Mouse (Mus musculus): ENCODE results near the gene Cmtm1. TPM values are rescaled to one million over a fixed set of nuclear protein-coding genes. Genes with fewer than 3 reads are reported as not detected.
"Not testable (repeated sequence)": the region's sequence is repeated elsewhere in the genome, so short reads cannot be mapped to it uniquely, and the experiment has no call there.

The Cmtm1 gene
- polyA plus RNA-seq, 1 experiment from 2014 or later = not detected

GRCm38 (mm10) chr8:104312023-104312422 is 2.1 kb upstream of the Cmtm1 start:
- H3K4me2 ChIP-seq (replicated peaks); H3K36me3 ChIP-seq; H3K4me3 ChIP-seq; H3K4me1 ChIP-seq; H3K9ac ChIP-seq; ATAC-seq (ENCODE audit: insufficient number of reproducible peaks, insufficient read depth, low FRiP score, low TSS enrichment); H3K27me3 ChIP-seq; H3K9me3 ChIP-seq; H3K27ac ChIP-seq: not testable (repeated sequence)
- WGBS = 90% methylated on average over 3 of the region's 3 CpGs

- H3K27ac ChIP-seq; H3K9ac ChIP-seq; H3K9me3 ChIP-seq; H3K27me3 ChIP-seq; ATAC-seq (ENCODE audit: insufficient number of reproducible peaks, insufficient read depth, low FRiP score, low TSS enrichment); H3K4me3 ChIP-seq; H3K4me1 ChIP-seq; H3K36me3 ChIP-seq; H3K4me2 ChIP-seq (replicated peaks): not testable (repeated sequence)
- 52% methylated on average over 6 of the region's 6 CpGs for WGBS
Observed at GRCm38 (mm10) chr8:104308341-104308740, 1.6 kb downstream of the Cmtm1 start.

- Histone ChIP-seq H3K4me3 (no peak overlapping the region), H3K27me3 (no peaks in the 10 kb centered on the region), H3K9me3 (no peaks in the 10 kb centered on the region), H3K4me2 (replicated peaks) (no peak overlapping the region), H3K9ac (no peak overlapping the region), H3K4me1 (0 out of 2 replicates have a peak, but pooled peaks cover 3% of the 10 kb centered on the region), H3K36me3 (no peaks in the 10 kb centered on the region), H3K27ac (no peak overlapping the region)
- ATAC-seq (ENCODE audit: insufficient number of reproducible peaks, insufficient read depth, low FRiP score, low TSS enrichment) = no peak
- 86% methylated on average over 11 of the region's 11 CpGs for WGBS
Observed at GRCm38 (mm10) chr8:104304962-104305361, 5.0 kb downstream of the Cmtm1 start.

- WGBS = 88% methylated on average over 4 of the region's 4 CpGs
Observed at GRCm38 (mm10) chr8:104302536-104302935, 7.4 kb downstream of the Cmtm1 start.

GRCm38 (mm10) chr8:104301577-104301976 is 8.4 kb downstream of the Cmtm1 start:
- H3K4me3 ChIP-seq; H3K4me2 ChIP-seq (replicated peaks); H3K4me1 ChIP-seq; H3K27me3 ChIP-seq; H3K9ac ChIP-seq; H3K27ac ChIP-seq; H3K9me3 ChIP-seq; ATAC-seq (ENCODE audit: insufficient number of reproducible peaks, insufficient read depth, low FRiP score, low TSS enrichment); H3K36me3 ChIP-seq: not testable (repeated sequence)
- 13% methylated on average over 3 of the region's 3 CpGs for WGBS

More at GRCm38 (mm10) chr8:104302536-104302935, 7.4 kb downstream of the Cmtm1 start:
- not testable (repeated sequence) for ATAC-seq (ENCODE audit: insufficient number of reproducible peaks, insufficient read depth, low FRiP score, low TSS enrichment); H3K4me2 ChIP-seq (replicated peaks); H3K36me3 ChIP-seq; H3K4me3 ChIP-seq; H3K9ac ChIP-seq; H3K4me1 ChIP-seq; H3K9me3 ChIP-seq; H3K27me3 ChIP-seq; H3K27ac ChIP-seq

- no peak overlapping the region for H3K9ac ChIP-seq
- no peaks in the 10 kb centered on the region for H3K9me3 ChIP-seq
- H3K27ac ChIP-seq = no peak overlapping the region
- 83% methylated on average over 1 of the region's 1 CpGs for WGBS
- no peak overlapping the region for H3K4me2 ChIP-seq (replicated peaks)
- H3K4me3 ChIP-seq = no peak overlapping the region
- H3K4me1 ChIP-seq = no peaks in the 10 kb centered on the region
- no peaks in the 10 kb centered on the region for H3K27me3 ChIP-seq
- ATAC-seq (ENCODE audit: insufficient number of reproducible peaks, insufficient read depth, low FRiP score, low TSS enrichment) = no peak
- H3K36me3 ChIP-seq = no peaks in the 10 kb centered on the region
Observed at GRCm38 (mm10) chr8:104294396-104294795, 15.5 kb downstream of the Cmtm1 start.

GRCm38 (mm10) chr8:104293081-104293480 is 16.9 kb downstream of the Cmtm1 start, which contains the start of gene Cmtm2a:
Gene Cmtm2a, minus strand, starts transcription at chr8:104293181.
- H3K27ac ChIP-seq = not testable (repeated sequence)

GRCm38 (mm10) chr8:104268937-104269440 is 41.0 kb downstream of the Cmtm1 start:
- no peak overlapping the region for H3K4me2 ChIP-seq (replicated peaks)
- no peaks in the 10 kb centered on the region for H3K4me1 ChIP-seq
- H3K27me3 ChIP-seq = no peaks in the 10 kb centered on the region
- no peak for ATAC-seq (ENCODE audit: insufficient number of reproducible peaks, insufficient read depth, low FRiP score, low TSS enrichment)
- H3K9me3 ChIP-seq = no peaks in the 10 kb centered on the region
- H3K9ac ChIP-seq = no peak overlapping the region
- H3K36me3 ChIP-seq = peaks cover 6% of the 10 kb centered on the region
- no peak overlapping the region for H3K4me3 ChIP-seq
- 89% methylated on average over 6 of the region's 6 CpGs for WGBS
- H3K27ac ChIP-seq = no peak overlapping the region

More at GRCm38 (mm10) chr8:104293081-104293480, 16.9 kb downstream of the Cmtm1 start, which contains the start of gene Cmtm2a:
- H3K27me3 ChIP-seq; ATAC-seq (ENCODE audit: insufficient number of reproducible peaks, insufficient read depth, low FRiP score, low TSS enrichment); H3K9ac ChIP-seq; H3K9me3 ChIP-seq; H3K36me3 ChIP-seq; H3K4me3 ChIP-seq; H3K4me2 ChIP-seq (replicated peaks); H3K4me1 ChIP-seq: not testable (repeated sequence)
- WGBS = 86% methylated on average over 12 of the region's 12 CpGs

GRCm38 (mm10) chr8:104268368-104268767 is 41.6 kb downstream of the Cmtm1 start:
- H3K4me1 ChIP-seq = no peaks in the 10 kb centered on the region
- no peak overlapping the region for H3K9ac ChIP-seq
- no peaks in the 10 kb centered on the region for H3K27me3 ChIP-seq
- no peak overlapping the region for H3K4me3 ChIP-seq
- H3K36me3 ChIP-seq = peaks cover 12% of the 10 kb centered on the region
- H3K27ac ChIP-seq = no peak overlapping the region
- no peaks in the 10 kb centered on the region for H3K9me3 ChIP-seq
- no peak for ATAC-seq (ENCODE audit: insufficient number of reproducible peaks, insufficient read depth, low FRiP score, low TSS enrichment)
- no peak overlapping the region for H3K4me2 ChIP-seq (replicated peaks)

GRCm38 (mm10) chr8:104264271-104264935 is 45.5 kb downstream of the Cmtm1 start:
- H3K4me3 ChIP-seq; H3K9me3 ChIP-seq; H3K27me3 ChIP-seq; H3K27ac ChIP-seq; H3K4me2 ChIP-seq (replicated peaks); ATAC-seq (ENCODE audit: insufficient number of reproducible peaks, insufficient read depth, low FRiP score, low TSS enrichment); H3K4me1 ChIP-seq; H3K9ac ChIP-seq: not testable (repeated sequence)
- H3K36me3 ChIP-seq = peaks cover 21% of the 10 kb centered on the region
- 94% methylated on average over 22 of the region's 22 CpGs for WGBS

GRCm38 (mm10) chr8:104261802-104262201 is 48.1 kb downstream of the Cmtm1 start:
- not testable (repeated sequence) for H3K4me3 ChIP-seq; H3K9ac ChIP-seq; H3K9me3 ChIP-seq; H3K27me3 ChIP-seq; H3K4me2 ChIP-seq (replicated peaks); ATAC-seq (ENCODE audit: insufficient number of reproducible peaks, insufficient read depth, low FRiP score, low TSS enrichment); H3K4me1 ChIP-seq; H3K27ac ChIP-seq
- H3K36me3 ChIP-seq = peaks cover 45% of the 10 kb centered on the region
- WGBS = 91% methylated on average over 5 of the region's 5 CpGs

- H3K4me1 ChIP-seq = peaks cover 7% of the 10 kb centered on the region
- H3K27me3 ChIP-seq = no peaks in the 10 kb centered on the region
- no peak overlapping the region for H3K4me2 ChIP-seq (replicated peaks)
- no peak for ATAC-seq (ENCODE audit: insufficient number of reproducible peaks, insufficient read depth, low FRiP score, low TSS enrichment)
- H3K36me3 ChIP-seq = peaks cover 10% of the 10 kb centered on the region
- H3K9me3 ChIP-seq = no peaks in the 10 kb centered on the region
- no peak overlapping the region for H3K4me3 ChIP-seq
- no peak overlapping the region for H3K9ac ChIP-seq
- WGBS = 80% methylated on average over 3 of the region's 3 CpGs
- no peak overlapping the region for H3K27ac ChIP-seq
Observed at GRCm38 (mm10) chr8:104253016-104253415, 56.9 kb downstream of the Cmtm1 start.
